Mouse (Mus musculus) right cerebral cortex, adult 18-20 months (tissue): Measurements from ENCODE around the gene Klhl3.
A peak's percentile ranks its signal among the peaks of the same experiment; 100 is the strongest.
"Not testable (repeated sequence)": the region's sequence is repeated elsewhere in the genome, so short reads cannot be mapped to it uniquely, and the experiment has no call there.

Experiments
- DNase-seq: peaks from one replicate; pipeline ENCODE4 v3.0.0; 2022; ENCODE audit warnings: mixed read lengths

Klhl3 gene

DNA sequence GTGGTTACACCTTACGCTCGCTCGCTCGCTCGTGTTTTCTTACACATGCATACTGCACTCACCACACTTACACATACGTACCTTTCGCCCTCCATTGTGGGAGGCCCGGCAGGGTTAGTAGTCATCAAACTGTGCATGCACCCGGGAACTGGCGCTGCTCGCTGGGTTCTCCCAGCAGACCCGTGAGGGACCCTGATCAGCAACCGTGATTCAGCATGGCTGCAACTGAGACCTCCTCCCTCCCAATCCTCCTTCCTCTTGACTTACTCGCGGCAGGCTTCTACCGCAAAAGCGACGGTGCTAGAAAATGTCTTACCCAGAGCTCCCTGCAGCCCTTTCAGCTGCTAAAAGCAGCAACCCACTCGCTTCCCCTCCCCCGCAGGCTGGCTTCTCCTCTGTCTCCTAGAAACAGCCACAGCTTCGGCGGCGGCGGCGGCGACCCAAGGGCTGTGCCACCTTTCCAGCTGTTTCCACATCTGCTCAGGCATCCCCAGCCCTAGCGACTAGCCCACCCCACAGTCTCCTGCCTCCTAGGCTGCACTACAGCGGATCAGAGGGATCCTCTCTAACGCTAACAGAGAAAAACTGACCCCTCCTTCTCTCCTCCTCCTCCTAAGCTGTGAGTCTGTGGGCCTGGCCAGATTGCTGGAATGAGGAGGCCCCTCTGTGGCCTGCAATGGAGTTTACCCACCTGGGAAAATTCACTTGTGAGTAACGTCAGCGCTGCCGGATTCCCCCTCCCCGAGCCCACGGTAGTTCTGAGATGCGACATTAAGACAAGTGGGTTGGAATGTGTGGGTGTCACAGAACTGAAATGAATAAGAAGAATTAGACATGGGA, at the start of gene Klhl3:
TSS of gene Klhl3 (minus strand) at position 532 of the 840 bp plus-strand sequence.
- peak; percentile 90 for DNase-seq

DNA sequence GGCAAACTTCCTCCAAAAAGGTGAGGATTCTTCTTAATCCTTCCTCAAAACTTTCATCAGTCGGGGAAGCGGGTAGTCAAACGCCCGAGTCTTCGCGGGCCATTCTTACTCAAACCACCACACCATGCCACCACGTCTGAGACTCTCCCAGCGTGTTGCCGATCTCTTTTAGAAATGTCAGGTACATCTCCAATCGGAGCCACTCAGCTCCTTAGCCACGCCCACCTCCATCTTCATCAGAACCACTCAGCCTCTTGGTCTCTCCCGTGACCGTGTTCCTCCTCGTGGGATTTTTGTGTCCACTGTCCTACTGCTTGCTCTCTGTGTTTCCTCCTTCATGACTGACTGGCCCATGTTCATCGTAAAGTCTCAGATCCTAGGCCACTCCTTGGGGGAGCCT, 47.4 kb upstream of the Klhl3 start:
- DNase-seq = no peak

DNA sequence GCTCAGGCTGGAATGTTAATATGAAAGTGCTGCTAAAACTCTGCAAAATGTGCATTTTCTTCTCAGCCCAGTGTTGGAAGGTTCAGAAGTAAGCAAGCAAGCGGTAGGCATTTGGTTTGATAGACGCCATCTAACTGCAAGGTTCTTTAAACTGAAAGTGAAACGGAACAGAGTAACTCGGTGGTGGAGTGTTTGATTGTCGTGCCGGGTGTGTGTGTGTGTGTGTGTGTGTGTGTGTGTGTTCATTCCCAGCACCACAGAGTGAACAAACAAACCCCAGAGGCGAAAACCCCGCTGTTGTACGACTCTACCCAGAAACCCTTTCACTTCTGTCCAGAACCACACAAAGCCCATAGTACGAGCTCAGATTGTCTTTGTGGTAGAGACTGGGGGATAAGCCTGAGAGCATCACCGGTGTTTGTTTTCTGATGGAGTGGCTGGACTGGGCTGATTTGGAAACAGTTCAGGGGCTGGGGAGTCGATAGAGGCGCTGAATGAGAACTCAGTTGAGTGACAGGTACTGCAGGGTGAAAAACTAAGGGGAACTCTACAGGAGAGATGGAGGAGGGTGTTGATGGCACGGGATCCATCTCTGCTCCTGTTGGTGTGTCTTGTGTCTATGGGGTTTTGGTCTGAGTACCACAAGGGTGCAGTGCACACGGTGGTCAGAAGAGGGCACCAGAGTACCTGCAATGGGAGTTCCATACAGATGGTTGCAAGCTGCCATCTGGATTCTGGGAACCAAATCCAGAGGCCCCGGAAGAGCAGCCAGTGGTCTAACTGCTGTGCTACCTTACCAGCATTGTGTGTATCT, 44.9 kb upstream of the Klhl3 start:
- peak; percentile 89 for DNase-seq

DNA sequence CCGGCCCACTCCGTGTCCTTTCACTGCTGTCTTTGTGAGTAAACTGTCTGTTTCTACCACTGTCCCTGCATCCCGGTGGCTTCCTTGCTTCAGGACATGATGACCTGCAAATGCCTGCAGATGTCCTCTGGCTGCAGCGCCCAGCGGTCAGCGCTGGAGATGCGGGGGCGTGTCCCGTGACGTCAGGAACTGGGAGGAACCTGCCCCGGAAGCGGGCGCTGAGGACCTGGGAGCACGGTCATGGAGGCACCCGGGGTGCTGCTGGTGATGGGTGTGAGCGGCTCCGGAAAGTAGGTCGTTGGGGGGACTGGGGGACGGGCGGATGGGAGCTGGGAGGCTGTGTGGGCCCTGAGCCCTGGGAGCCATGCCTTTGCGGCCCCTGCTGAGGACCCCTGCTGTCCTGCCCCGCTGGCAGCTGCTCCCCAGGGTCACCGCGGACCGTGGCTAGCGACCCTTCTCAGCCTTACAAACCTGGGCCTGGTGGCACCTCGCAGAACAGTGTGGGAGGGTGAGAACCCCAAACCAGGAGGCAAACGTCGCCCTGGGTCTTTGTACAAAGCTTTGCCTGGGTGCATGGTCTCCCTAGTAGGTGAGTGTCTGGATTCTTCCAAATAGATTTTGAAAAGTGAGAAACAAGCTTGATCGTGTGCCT, 44.2 kb upstream of the Klhl3 start, which contains the start of gene Idnk:
TSS of gene Idnk (plus strand) at position 203 of the 652 bp plus-strand sequence.
- DNase-seq = peak; percentile 88

DNA sequence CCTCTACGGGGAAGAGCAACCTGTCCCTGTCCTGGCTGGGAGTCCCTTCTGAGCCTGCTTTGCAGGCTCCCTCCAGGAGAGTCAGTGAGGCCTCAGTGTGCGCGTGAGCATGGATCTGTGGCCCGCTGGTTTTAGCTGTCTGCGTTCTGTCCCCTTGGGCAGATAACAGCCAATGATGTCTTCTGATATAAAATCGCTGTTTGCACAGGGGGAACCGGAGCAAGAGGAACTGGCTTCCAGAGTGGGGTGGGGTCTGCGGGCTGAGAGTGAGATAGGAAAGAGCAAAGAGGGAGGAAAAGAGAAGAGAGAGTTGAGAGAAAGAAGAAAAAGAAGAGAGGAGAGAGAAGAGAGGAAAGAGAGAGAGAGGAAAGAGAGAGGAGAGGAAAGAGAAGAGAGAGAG, 43.6 kb upstream of the Klhl3 start:
- DNase-seq = no peak

DNA sequence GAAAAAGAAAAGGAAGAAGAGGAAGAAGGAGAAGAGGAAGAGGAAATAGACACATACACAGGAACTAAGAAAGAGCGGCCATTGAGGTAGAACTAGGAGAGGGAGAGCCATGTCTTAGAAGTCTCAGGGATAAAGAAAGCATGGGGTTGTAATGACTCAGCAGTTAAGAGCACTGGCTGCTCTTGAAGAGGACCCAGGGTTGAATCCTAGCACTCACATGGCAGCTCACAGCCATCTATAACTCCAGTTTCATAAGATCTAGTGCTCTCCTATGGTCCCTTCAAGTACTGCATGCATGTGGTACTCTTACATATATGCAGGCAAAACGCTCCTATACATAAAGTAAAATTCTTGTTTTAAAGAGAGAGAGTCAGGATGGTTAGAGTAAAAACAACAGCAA, 42.6 kb upstream of the Klhl3 start:
- DNase-seq = no peak

DNA sequence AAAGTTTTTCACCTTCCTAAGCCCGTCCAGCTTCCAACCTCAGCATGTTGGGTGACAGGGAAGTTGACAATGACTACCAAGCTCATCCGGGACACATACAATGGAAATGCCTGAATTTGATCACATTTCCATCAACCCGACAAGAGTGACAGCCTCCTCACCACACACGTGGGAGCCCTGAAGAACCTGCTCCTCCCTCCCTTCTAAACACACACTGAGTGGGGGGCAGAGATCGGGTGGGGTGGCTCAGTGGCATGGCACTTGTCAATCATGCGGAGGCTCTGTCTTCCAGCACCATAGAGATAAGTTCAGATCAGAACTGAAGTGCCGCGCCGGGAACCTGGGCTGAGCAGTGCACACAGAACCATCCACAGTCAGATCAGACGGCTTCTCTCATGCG, 37.0 kb upstream of the Klhl3 start:
- DNase-seq = no peak

DNA sequence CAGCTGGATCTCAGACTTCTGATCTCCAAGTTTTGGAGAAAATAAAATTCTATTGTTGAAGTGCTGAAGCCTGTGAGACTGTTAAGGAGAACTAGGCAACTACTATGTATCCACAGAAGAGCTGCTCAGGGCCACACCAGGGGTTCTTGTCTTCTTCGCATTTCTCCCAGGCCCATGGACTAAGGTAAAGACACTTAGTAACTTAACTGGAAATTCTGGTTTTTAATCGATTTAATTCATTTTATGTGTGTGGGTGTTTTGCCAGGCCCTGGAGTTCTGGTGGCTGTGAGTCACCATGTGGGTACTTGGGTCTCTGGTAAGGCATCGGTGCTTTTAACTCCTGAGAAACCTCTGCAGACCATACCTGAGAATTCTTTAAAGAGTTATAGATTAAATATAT, 36.2 kb upstream of the Klhl3 start:
- DNase-seq = no peak

DNA sequence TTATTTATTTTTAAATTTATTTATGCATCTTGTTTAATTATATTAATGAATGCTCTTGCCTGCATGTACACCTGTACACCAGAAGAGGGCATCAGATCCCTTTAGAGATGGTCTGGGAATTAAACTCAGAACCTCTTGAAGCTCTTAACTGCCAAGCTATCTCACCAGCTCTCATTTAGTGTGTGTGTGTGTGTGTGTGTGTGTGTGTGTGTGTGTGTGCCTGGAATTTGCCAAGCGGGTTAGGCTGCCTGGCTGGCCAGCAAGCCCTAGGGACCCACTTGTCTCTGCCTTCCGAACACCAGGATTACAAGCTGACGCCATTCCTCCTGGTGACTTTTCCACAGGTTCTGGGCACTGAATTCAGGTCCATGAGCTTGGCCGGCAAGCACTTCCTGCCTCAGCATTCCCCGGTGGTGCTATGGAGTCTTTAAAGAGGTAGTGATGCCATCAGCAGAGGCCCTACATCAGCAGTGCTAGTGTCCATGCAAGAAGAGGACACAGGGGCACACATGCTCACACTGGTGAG, 35.7 kb upstream of the Klhl3 start:
- DNase-seq = no peak

DNA sequence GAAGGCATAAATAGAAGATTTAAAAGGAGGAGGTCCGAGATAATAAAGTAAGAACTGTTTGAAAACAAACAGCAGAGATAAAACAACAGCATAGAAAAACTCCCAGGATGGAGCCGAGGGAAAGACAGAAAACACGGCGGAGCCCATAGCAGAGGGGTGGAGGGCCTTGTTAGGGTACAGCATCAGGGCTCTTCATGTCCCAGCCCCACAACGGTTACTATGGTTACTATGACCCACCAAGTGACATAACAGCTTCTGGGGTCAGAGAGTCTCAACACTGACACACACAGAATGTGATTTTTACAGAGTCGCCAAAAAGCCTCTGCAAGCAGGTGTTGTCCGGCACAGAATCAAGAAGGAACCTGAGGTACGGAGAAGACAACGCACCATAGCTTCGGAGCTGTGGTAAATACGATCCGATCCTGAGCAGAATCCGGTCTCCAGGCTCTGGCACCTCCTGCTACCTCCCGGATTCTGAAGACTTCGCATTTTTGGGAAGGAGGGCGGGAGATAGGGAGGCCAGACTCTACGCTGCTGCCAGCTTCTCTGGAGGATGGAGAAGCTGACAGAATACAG, 35.0 kb upstream of the Klhl3 start:
- peak; percentile 50 for DNase-seq

DNA sequence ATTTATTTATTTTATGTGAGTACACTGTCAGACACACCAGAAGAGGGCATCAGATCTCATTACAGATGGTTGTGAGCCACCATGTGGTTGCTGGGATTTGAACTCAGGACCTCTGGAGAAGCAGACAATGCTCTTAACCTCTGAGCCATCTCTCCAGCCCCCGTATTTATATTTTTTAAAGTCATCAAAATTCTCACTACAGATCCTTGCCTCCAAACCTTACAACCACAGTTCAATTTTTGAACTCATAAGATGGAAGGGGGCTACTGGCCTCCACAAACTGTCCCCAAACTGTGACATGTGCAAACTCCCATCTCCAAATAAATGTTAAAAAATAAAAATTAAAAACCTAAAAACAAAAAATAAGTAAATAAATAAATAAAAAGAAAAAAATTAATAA, 34.4 kb upstream of the Klhl3 start:
- DNase-seq = no peak

DNA sequence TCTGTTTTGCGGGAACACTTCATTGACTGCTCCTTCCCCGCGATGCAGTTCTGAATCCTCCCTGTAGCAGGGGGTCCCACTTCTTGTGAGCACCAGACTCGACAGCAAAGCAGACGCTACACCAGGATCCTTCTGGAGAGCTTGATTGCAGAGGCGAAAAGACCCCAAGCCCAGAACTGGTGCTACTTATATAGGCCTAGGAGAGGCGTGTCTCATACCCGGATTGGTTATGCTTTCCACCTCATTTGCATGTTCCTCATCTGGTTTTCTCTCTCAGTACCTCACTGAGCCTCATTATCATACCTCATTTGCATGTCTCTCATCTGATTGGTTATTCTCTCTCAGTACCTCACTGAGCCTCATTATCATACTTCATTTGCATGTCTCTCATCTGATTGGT, 33.2 kb upstream of the Klhl3 start:
- not testable (repeated sequence) for DNase-seq

DNA sequence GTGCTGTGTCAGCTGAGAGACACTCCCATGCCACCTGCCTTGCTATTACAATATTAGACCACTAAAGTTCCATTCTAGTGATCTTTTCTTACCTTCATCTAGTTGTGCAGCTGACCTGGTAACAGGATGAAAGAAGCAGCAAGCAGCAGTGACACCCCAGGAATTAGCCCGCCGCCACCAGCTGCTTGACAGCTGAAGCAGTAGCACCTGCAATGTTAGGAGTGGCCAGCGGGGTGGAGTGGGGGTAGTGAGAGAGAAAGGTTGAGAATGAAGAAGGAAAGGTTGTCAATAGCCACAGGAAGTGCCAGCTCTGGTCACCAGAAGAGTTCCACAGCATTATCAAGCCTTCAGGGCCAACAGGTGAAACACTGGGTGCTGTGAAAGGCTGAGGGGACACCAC, 18.3 kb upstream of the Klhl3 start:
- DNase-seq = no peak

DNA sequence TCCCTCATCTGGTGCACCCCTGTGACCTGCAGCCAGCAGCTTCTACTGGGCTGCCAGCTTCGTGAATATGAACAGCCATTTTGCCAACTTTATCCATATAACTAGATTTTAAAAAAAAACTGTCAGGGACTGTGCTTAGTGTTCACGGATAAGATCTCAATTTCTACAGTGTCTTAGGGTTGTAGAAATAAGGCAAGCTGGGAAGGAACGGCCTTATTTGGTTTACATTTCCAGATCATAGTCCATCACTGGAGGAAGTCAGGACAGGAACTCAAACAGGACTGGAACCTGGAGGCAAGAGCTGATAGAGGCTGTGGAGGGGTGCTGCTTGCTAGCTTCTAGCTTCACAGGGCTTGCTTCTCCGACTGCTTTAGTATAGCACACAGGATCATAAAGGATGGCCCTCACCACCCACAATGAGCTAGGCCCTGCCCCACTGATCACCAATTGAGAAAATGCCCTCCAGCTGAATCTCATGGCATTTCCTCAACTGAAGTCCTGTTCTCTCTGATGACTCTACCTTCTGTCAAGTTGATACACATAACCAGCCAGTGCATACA, 16.4 kb upstream of the Klhl3 start:
- no peak for DNase-seq

DNA sequence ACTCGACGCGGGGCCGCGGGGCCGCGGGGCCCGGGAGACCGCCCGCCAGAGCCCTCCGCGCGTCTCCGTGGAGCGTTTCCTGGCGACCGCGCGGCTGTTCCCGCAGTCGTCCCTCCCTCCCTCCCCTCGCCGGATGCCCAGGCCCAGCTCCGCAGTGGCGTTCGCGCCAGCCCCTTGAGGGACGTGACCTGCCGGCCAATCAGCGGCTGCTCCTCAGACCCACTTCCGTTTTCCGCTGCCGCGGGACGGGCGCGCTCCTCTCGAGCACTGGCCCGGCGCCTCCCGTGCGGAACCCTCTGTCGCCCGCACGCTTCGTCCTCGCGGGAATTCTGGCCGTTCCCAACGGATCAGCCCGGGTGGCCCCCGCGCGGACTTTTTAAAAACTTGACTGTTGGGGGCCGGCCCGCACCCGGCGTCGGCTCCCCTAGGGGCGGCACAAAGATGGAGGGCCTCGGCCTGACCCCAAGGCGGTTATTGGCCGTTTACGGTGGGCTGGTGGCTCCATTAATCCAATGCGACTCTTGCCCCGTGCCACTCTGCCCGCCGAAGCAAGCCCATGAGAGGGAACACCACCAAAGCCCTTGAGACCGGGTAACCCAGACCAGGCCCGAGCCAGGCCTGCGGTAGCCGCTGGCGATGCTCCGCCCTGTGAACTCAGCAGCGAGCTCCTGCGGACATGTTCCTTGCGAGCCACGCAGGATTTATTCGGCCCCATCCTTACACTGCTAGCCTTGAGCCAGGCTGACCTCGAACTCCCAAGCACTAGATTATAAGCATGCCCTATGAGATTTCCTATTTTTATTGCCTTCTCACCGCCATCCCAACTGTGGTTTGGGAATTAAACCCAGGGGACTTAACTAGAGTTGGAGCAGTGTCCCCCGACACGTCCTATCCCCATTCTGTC, 15.6 kb upstream of the Klhl3 start:
- DNase-seq = peak; percentile 98

DNA sequence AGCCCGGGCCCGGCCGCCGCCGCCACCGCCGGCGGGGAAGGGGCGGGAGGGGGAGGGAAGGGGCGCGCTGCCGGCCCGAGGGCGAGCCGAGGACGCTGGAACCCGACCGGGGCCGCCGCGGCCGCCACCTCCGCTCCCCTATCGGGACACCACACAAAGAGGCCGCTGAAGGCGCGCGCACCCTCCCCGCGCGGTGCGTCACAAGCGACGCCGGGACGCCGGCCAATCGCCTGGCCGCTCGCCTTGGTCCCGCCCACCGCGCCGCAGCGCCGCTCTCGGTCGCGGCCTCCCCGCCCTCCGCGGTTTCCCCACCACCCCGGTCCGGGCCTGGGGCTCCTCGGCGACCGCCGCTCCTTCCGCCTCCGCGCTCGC, 15.0 kb upstream of the Klhl3 start, which contains the start of gene Hnrnpa0:
TSS of gene Hnrnpa0 (minus strand) at position 161 of the 372 bp plus-strand sequence.
- peak; percentile 94 for DNase-seq

DNA sequence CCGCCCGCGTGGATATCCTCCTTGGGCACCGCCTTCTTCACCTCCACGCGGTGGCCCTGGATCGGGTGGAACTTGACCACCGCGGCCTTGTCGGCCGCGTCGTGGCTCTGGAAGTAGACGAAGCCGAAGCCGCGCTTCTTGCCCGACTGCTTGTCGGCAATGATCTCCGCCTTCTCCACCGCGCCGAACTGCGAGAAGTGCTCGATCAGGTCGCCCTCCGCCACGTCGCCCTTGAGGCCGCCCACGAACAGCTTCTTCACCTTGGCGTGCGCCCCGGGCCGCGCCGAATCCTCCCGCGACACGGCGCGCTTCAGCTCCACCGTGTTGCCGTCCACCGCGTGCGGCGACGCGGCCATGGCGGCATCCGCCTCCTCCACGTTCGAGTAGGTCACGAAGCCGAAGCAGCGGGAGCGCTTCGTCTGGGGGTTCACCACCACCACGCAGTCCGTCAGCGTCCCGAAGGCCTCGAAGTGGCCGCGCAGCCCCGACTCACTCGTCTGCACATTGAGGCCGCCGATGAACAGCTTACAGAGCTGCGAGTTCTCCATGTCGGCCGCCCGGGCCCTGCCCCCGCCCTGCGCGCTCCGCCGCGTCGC, 14.5 kb upstream of the Klhl3 start:
- peak; percentile 67 for DNase-seq

DNA sequence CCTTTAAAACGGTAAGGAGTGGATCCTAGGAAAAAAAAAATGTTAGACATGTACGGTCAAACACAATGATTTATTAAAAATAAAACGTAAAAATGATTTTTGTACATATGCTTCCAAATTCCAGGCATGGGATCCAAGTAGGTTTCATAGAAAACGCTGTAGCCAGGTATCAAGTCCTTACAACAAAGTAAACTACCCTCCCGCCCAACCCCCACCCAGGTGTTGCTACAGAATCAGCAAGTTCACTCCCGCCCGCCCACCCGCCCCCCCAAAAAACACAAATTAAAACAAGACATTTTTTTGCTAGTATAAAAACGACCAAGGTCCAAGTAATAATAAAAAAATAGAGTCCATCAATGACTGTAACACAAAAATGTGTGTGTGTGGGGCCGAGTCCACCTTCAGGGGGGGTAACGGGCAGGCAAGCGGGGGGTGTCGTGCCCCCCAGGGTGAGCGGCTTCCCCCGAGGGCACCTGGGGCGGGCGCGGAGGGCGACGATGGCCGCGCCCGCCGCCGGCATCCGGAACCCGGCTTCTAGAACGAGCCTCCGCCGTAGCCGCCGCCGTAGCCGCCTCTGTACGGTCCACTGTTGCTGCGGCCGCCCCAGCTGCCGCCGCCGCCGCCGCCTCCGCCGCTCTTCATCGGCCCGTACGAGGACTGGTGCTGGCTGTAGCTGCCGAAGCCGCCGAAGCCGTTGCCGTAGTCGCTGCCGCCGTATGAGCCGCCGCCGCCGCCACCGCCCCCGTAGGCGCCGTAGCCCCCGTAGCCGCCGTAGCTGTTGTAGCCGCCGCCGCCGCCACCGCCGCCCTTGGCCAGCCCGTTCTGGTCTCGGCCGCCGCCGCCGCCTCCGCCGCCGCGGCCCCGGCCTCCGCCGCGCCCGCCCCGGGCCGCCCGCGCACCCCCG, 13.7 kb upstream of the Klhl3 start:
- no peak for DNase-seq

DNA sequence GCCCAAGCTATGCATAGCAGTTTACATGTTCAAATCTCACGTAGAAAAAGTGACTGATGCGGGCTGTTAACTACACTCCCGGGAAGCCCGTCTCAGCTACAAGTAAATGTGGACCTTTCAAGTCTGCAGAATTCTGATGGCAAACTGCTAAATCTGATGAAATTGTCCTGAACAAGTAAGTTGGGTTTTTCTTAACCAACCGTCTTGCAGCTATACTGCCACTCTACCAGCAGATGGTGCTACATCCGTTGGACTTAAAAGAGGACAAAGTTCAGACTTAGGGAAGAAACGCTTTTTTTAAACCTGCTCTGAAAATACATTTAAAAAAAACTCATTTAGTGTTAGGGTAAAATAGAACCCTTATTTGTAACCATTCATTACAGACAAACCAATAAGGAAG, 12.7 kb upstream of the Klhl3 start:
- no peak for DNase-seq

DNA sequence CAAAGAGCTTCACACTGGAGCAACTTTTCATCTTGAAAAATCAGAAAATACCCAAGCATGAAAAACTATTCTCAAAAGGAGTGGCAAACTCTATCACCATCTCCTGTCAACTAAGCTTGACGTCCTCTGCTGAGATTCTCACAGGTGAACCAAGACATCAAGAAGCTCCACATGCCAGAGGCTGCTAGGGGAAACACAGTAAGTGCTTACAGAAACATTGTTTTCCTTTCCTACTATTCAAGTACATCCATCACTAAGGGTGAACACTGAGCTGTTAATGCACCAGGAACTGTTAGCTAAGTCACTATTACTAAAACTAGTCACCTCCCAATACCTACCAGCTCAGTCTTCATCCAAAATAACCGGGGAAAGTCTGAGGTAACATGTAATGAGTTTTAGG, 11.6 kb upstream of the Klhl3 start:
- no peak for DNase-seq
